Comparison of ENCODE assay signal across 15 mouse cellular contexts in the genomic region with DNA sequence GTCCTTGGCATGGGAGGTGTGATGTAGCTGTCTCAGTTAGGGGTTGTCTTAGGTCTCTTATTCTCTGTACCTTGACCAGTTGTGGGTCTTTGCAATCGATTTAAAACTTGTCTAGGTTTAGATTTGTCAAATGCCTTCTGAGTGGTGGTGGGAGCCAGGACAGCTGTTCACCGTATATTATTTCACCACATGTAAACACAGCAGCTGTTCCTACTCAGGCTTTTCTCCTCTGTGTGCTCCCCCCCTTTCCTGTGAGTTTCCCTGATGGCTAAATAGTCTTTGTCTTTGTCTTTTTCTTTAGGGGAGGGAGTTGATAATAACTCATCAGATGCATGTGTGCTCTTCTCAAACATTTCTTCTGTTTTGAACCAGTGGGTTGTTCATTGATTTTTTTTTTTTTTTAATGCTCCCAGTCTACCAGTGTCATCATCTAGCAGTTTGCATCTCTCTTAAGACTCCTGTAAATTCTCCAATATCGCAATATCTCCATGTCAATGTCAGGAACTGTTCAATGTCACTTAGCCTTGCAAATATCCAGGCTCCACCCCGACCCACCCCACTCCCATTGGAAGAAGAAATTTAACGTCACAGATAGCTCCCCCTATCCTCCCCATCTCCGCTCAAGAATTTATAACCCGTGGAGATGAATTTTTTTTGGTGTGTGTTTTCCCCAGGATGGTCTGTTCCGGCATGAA. TPM values are rescaled to one million over a fixed set of nuclear protein-coding genes. Genes with fewer than 3 reads are reported as not detected.
DNase-seq lines count a peak whose midpoint lies in the region; ATAC-seq lines count a peak whose summit lies in the region.
"Had no signal": no experiment of that assay in that cellular context is flagged by ENCODE, and none has a peak within 500 bp of the region (broad histone marks: within the 10 kb centered on the region; RNA-seq: fewer than 3 reads in every experiment).

No protein-coding gene starts in this region.

- no peak overlapping the region for H3K9ac ChIP-seq in kidney, embryonic 16.5 days (replicated peaks; ENCODE audit: low read length)
- H3K9ac ChIP-seq in embryonic facial prominence, embryonic 14.5 days (ENCODE audit: low read depth, low read length): no peak overlapping the region
- H3K9ac ChIP-seq in limb, embryonic 15.5 days: no peak overlapping the region
- H3K9ac ChIP-seq: heart, embryonic 15.5 days; liver, embryonic 14.5 days; midbrain, embryonic 12.5 days had no signal

- H3K36me3 ChIP-seq in kidney, embryonic 16.5 days (ENCODE audit: insufficient read depth, low read length): no peaks in the 10 kb centered on the region
- H3K36me3 ChIP-seq in embryonic facial prominence, embryonic 14.5 days (ENCODE audit: control insufficient read depth, insufficient read depth, low read length): no peaks in the 10 kb centered on the region
- H3K36me3 ChIP-seq in limb, embryonic 15.5 days: no peaks in the 10 kb centered on the region
- H3K36me3 ChIP-seq: heart, embryonic 15.5 days; midbrain, embryonic 12.5 days had no signal

- peak overlapping the region; percentile 42 for H3K4me2 ChIP-seq in kidney, embryonic 16.5 days (replicated peaks; ENCODE audit: low read depth, low read length)
- H3K4me2 ChIP-seq in embryonic facial prominence, embryonic 14.5 days (ENCODE audit: low read depth, low read length): peak overlapping the region; percentile 42; the same call in 1 of the 2 replicates
- H3K4me2 ChIP-seq in limb, embryonic 15.5 days: peak overlapping the region; percentile 17; the same call in 1 of the 2 replicates
- H3K4me2 ChIP-seq: heart, embryonic 15.5 days; midbrain, embryonic 12.5 days had no signal

- ATAC-seq in kidney, embryonic 16.5 days (ENCODE audit: low FRiP score, low TSS enrichment): peak; percentile 78; the same call in 1 of the 2 replicates
- ATAC-seq in embryonic facial prominence, embryonic 14.5 days (ENCODE audit: low read depth): peak; percentile 82; the same call in 1 of the 2 replicates
- ATAC-seq in limb, embryonic 15.5 days (ENCODE audit: insufficient number of reproducible peaks, low FRiP score, low TSS enrichment, low read depth): no peak

- H3K4me1 ChIP-seq in kidney, embryonic 16.5 days (ENCODE audit: insufficient read depth, low read length): peaks cover 14% of the 10 kb centered on the region
- no peaks in the 10 kb centered on the region for H3K4me1 ChIP-seq in embryonic facial prominence, embryonic 14.5 days (ENCODE audit: control insufficient read depth, insufficient read depth, low read length)
- no peaks in the 10 kb centered on the region; the same call in 1 of the 2 replicates for H3K4me1 ChIP-seq in limb, embryonic 15.5 days
- H3K4me1 ChIP-seq: heart, embryonic 15.5 days; midbrain, embryonic 12.5 days had no signal

- peak overlapping the region; percentile 1; the same call in 1 of the 2 replicates for H3K4me3 ChIP-seq in kidney, embryonic 16.5 days (ENCODE audit: low read length)
- H3K4me3 ChIP-seq in embryonic facial prominence, embryonic 14.5 days (ENCODE audit: low read depth, low read length): no peak overlapping the region
- H3K4me3 ChIP-seq in limb, embryonic 15.5 days: no peak overlapping the region
- H3K4me3 ChIP-seq: heart, embryonic 15.5 days; midbrain, embryonic 12.5 days had no signal

- WGBS in kidney, embryonic 16.5 days: 28% methylated on average over 8 of the region's 8 CpGs
- WGBS in embryonic facial prominence, embryonic 14.5 days: 53% methylated on average over 8 of the region's 8 CpGs
- WGBS in limb, embryonic 15.5 days: 48% methylated on average over 8 of the region's 8 CpGs

- no peaks in the 10 kb centered on the region for H3K27me3 ChIP-seq in kidney, embryonic 16.5 days (ENCODE audit: insufficient read depth, low read length)
- H3K27me3 ChIP-seq in embryonic facial prominence, embryonic 14.5 days (replicated peaks; ENCODE audit: control insufficient read depth, insufficient read depth, low read length): no peaks in the 10 kb centered on the region
- H3K27me3 ChIP-seq in limb, embryonic 15.5 days: no peaks in the 10 kb centered on the region
- H3K27me3 ChIP-seq: heart, embryonic 15.5 days; midbrain, embryonic 12.5 days had no signal

- H3K27ac ChIP-seq in kidney, embryonic 16.5 days (ENCODE audit: low read length): no peak overlapping the region
- no peak overlapping the region for H3K27ac ChIP-seq in embryonic facial prominence, embryonic 14.5 days (replicated peaks; ENCODE audit: low read depth, low read length)
- H3K27ac ChIP-seq in limb, embryonic 15.5 days: no peak overlapping the region
- H3K27ac ChIP-seq: heart, embryonic 15.5 days; liver, embryonic 14.5 days; midbrain, embryonic 12.5 days had no signal

- DNase-seq in kidney, postnatal 10 days: no peak
- DNase-seq in brain, adult 2 months (ENCODE audit: low read depth, low spot score): peak; percentile 48
- peak; percentile 74 for DNase-seq in embryonic facial prominence, embryonic 14.5 days (ENCODE audit: low spot score)
- DNase-seq in gastrocnemius, postnatal 10 days: no peak
- DNase-seq in thymus, postnatal 0 days (ENCODE audit: low spot score): no peak
- DNase-seq: adrenal gland, postnatal 25 days; cerebellum, adult 18-20 months; kidney, adult 18-20 months; layer of hippocampus, postnatal 36 days; thymus, adult 2 months had no signal

- H3K9me3 ChIP-seq in kidney, embryonic 16.5 days (ENCODE audit: low read length): no peaks in the 10 kb centered on the region
- no peaks in the 10 kb centered on the region for H3K9me3 ChIP-seq in embryonic facial prominence, embryonic 14.5 days (ENCODE audit: control insufficient read depth, low read length)
- no peaks in the 10 kb centered on the region for H3K9me3 ChIP-seq in limb, embryonic 15.5 days
- H3K9me3 ChIP-seq: heart, embryonic 15.5 days; midbrain, embryonic 12.5 days had no signal

RNA-seq across cellular contexts. Expression of gene Cntnap4, which starts 18.7 kb away (rescaled TPM):
- polyA plus RNA-seq in kidney, embryonic 16.5 days (2015; fragmentation: Nextera tagmentation; extraction: Ambion mirVana): 0.12 and 0.13 TPM in 2 replicates
- polyA plus RNA-seq in embryonic facial prominence, embryonic 14.5 days (2014; fragmentation: Nextera tagmentation; extraction: Ambion mirVana): 2.3 and 2.5 TPM in 2 replicates
- 2.6 and 3.6 TPM in 2 replicates for polyA plus RNA-seq in limb, embryonic 15.5 days (2015; fragmentation: Nextera tagmentation; extraction: Ambion mirVana)
- under 1 TPM; 0.18 to 0.23 TPM for total RNA-seq in gastrocnemius, postnatal 10 days (2021)
- polyA plus RNA-seq in thymus, postnatal 0 days (2015; fragmentation: Nextera tagmentation; extraction: Ambion mirVana): 0.26 and 0.31 TPM in 2 replicates
- total RNA-seq: adrenal gland, postnatal 25 days had no signal

Comparison
In these comparisons a context has a peak if more than half of its experiments do, and no peak if none do; other contexts are left out.
1. DNase-seq: peak in brain, adult 2 months (single experiment) and embryonic facial prominence, embryonic 14.5 days (single experiment); none in kidney, postnatal 10 days (single experiment), gastrocnemius, postnatal 10 days (single experiment) and thymus, postnatal 0 days (single experiment).
2. Peak in every context shown above with its lines, with median percentiles within 50 percentile points of each other: H3K4me2 ChIP-seq.